Mouse (Mus musculus): Measurements from ENCODE around the gene Gm21310. TPM values are rescaled to one million over a fixed set of nuclear protein-coding genes. Genes with fewer than 3 reads are reported as not detected.
"Not testable (repeated sequence)": the region's sequence is repeated elsewhere in the genome, so short reads cannot be mapped to it uniquely, and the experiment has no call there.

The Gm21310 gene
- total RNA-seq (2021): not detected
- long read RNA-seq, experiment 1: 0 reads
- long read RNA-seq, experiment 2: 0 reads

GRCm38 (mm10) chrY:10147083-10147482 lies at the start of gene Gm21310:
Gm21310 (minus strand) TSS chrY:10147183.
- not testable (repeated sequence) for DNase-seq

Other genes starting within 250 kb of the Gm21310 start
- not detected for gene Gm20834, start 177.4 kb upstream of the Gm21310 start, total RNA-seq (2021)